In genomic region chr2:28755451-28755850, GRCm38 (mm10) we compare ENCODE assay signal across 1 mouse cellular context.
TF ChIP-seq lines count a peak whose summit lies in the region.

No protein-coding gene starts in this region.

TF ChIP-seq in MEL, 35 proteins besides CTCF, POLR2A, EP300 and RAD21 (continued from another document):
- no peak for TF ChIP-seq NRF1 (IDR thresholded peaks at IDR 0.05; ENCODE audit: insufficient read depth, low read depth, low read length, poor library complexity, severe bottlenecking)
- TF ChIP-seq GABPA (IDR thresholded peaks at IDR 0.05; ENCODE audit: low read depth, low read length), result no peak
- no peak for TF ChIP-seq HCFC1 (IDR thresholded peaks at IDR 0.05; ENCODE audit: low read depth, low read length)
- no peak for TF ChIP-seq MEF2A (IDR thresholded peaks at IDR 0.05; ENCODE audit: extremely low read depth, insufficient replicate concordance, low read depth, low read length, poor library complexity, severe bottlenecking)
- no peak for TF ChIP-seq ZKSCAN1 (IDR thresholded peaks at IDR 0.05; ENCODE audit: low read depth, low read length)
- TF ChIP-seq MXI1 (IDR thresholded peaks at IDR 0.05; ENCODE audit: low read depth, low read length), result 0 out of 2 replicates have a peak, but pooled peaks have one; percentile 21
- no peak for TF ChIP-seq CHD1 (IDR thresholded peaks at IDR 0.05; ENCODE audit: low read depth, low read length)
- no peak for TF ChIP-seq RCOR1 (IDR thresholded peaks at IDR 0.05; ENCODE audit: low read depth, low read length)
- TF ChIP-seq MYB (IDR thresholded peaks at IDR 0.05; ENCODE audit: low read depth, low read length), result no peak
- TF ChIP-seq POLR2AphosphoS2 (IDR thresholded peaks at IDR 0.05; ENCODE audit: low read length), result no peak
- no peak for TF ChIP-seq SIN3A (IDR thresholded peaks at IDR 0.05; ENCODE audit: low read length)
- 0 out of 2 replicates have a peak, but pooled peaks have one; percentile 27 for TF ChIP-seq ELF1 (IDR thresholded peaks at IDR 0.05; ENCODE audit: low read depth, low read length)
